Mouse (Mus musculus): Measurements from ENCODE around the gene Zdhhc11. TPM values are rescaled to one million over a fixed set of nuclear protein-coding genes. Genes with fewer than 3 reads are reported as not detected.

Gene Zdhhc11
- total and polyA plus RNA-seq, 2 experiments: not detected

DNA sequence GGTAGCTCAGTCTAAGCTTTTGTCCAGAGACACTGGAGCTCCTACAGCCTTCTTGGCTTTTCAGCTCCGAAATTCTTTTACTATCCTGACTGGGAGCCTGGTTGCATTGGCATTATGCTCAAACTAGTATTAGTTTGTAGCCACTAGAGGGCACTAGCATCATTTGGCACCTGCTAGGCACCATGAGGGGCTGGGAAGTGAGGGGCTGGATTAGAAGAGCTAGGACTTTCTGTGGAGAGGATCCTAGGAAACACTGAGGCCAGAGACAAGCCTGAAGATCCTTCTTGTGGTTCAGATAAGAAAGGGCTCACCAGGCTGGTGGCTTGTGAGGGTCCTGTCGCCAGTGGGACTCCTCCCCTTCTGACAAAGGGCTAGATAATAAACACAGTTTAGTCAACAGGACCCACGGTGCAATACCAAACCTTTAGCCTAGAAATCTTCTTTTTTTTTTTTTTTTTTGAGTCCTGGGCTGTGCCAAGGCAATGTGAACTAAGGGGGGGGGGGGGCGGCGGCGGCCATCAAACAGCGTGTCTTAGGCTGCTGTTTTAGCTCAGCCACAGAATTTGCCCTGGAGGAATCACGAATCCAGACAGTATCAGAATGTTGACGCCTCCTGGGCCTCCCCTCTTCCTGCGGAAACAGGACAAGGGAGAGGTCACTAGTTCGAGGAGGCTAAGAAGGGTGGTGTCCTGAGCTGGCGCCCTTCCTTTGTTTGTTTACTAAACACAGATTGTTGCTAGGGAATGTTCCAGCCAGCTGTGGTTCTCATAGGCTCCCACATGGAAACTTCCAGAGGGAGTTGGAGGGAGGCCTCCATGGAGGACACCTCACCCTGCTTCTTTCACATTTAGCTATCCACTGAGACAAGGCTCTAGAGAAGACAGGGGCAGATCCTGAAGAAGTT, 7.1 kb downstream of the Zdhhc11 start:
- 13% methylated on average over 12 of the region's 12 CpGs for WGBS
- TF ChIP-seq CTCF (IDR thresholded peaks at IDR 0.05; ENCODE audit: low read depth, low read length) (peak; percentile 68), POLR2A (IDR thresholded peaks at IDR 0.05; ENCODE audit: extremely low read depth, insufficient read depth, low read length) (no peak)
- peak; percentile 83 for DNase-seq (ENCODE audit: extremely low read depth, low read depth, low spot score)
- Histone ChIP-seq H3K36me3 (ENCODE audit: control insufficient read depth, insufficient read depth, low read length) (no peaks in the 10 kb centered on the region), H3K79me2 (ENCODE audit: control insufficient read depth, insufficient read depth, low read length) (no peaks in the 10 kb centered on the region), H3K4me3 (ENCODE audit: insufficient read depth, low read depth, low read length) (peak overlapping the region; percentile 37), H3K4me1 (ENCODE audit: control insufficient read depth, insufficient read depth, low read length) (peaks cover 7% of the 10 kb centered on the region), H3K27ac (replicated peaks; ENCODE audit: insufficient read depth, low read depth, low read length) (peak overlapping the region; percentile 64), H3K27me3 (ENCODE audit: control insufficient read depth, insufficient read depth, low read length) (no peaks in the 10 kb centered on the region), H3K9ac (ENCODE audit: low read depth, low read length) (peak overlapping the region; percentile 37)

DNA sequence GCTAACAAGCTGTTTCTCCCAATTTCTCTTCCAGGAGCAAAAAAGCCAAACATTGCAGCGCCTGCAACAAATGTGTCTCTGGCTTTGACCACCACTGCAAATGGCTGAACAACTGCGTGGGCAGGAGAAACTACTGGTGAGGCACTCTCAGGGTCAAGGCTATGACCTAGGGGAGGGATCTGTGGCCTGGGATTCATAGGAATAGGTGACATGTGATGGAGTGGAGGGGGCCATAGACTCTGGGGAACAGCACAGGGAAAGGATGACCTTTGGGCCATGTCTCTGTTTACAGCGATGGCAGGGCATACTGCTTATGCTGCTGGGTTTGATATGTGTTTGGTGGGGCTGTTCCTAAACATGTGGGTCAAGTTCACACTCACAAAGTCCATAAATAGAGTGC, 10.9 kb downstream of the Zdhhc11 start:
- Histone ChIP-seq H3K27ac (replicated peaks; ENCODE audit: insufficient read depth, low read depth, low read length) (no peak overlapping the region), H3K27me3 (ENCODE audit: control insufficient read depth, insufficient read depth, low read length) (no peaks in the 10 kb centered on the region), H3K79me2 (ENCODE audit: control insufficient read depth, insufficient read depth, low read length) (no peaks in the 10 kb centered on the region), H3K9ac (ENCODE audit: low read depth, low read length) (no peak overlapping the region), H3K36me3 (ENCODE audit: control insufficient read depth, insufficient read depth, low read length) (no peaks in the 10 kb centered on the region), H3K4me3 (ENCODE audit: insufficient read depth, low read depth, low read length) (no peak overlapping the region), H3K4me1 (ENCODE audit: control insufficient read depth, insufficient read depth, low read length) (peaks cover 7% of the 10 kb centered on the region)
- 41% methylated on average over 3 of the region's 3 CpGs for WGBS
- no peak for DNase-seq (ENCODE audit: extremely low read depth, low read depth, low spot score)
- TF ChIP-seq POLR2A (IDR thresholded peaks at IDR 0.05; ENCODE audit: extremely low read depth, insufficient read depth, low read length) (no peak), CTCF (IDR thresholded peaks at IDR 0.05; ENCODE audit: low read depth, low read length) (no peak)

DNA sequence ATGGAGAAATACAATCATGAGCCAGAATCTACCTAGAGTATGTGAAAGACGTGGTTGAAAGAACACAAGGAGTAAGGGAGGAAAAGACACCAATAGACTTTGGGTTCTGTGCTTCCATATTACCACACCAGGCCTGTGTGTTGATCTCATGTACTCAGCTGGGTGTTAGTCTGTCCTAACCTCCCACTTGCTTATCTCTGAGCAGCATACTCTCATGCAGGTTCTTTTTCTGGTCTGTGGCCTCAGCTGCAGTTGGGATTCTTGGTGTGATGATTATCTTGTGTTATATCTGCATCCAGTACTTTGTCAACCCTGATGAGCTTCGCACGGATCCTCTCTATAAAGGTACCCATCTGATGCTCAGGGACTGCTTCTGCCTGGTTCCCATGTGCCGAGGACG, 13.3 kb downstream of the Zdhhc11 start:
- H3K4me1 ChIP-seq (ENCODE audit: control insufficient read depth, insufficient read depth, low read length): peaks cover 2% of the 10 kb centered on the region; the same call in 1 of the 2 replicates
- H3K27ac ChIP-seq (replicated peaks; ENCODE audit: insufficient read depth, low read depth, low read length): no peak overlapping the region
- TF ChIP-seq POLR2A (IDR thresholded peaks at IDR 0.05; ENCODE audit: extremely low read depth, insufficient read depth, low read length) (no peak), CTCF (IDR thresholded peaks at IDR 0.05; ENCODE audit: low read depth, low read length) (no peak)
- no peak overlapping the region for H3K4me3 ChIP-seq (ENCODE audit: insufficient read depth, low read depth, low read length)
- H3K9ac ChIP-seq (ENCODE audit: low read depth, low read length): no peak overlapping the region
- no peaks in the 10 kb centered on the region for H3K27me3 ChIP-seq (ENCODE audit: control insufficient read depth, insufficient read depth, low read length)
- 97% methylated on average over 5 of the region's 5 CpGs for WGBS
- no peaks in the 10 kb centered on the region for H3K79me2 ChIP-seq (ENCODE audit: control insufficient read depth, insufficient read depth, low read length)
- no peaks in the 10 kb centered on the region for H3K36me3 ChIP-seq (ENCODE audit: control insufficient read depth, insufficient read depth, low read length)
- no peak for DNase-seq (ENCODE audit: extremely low read depth, low read depth, low spot score)

DNA sequence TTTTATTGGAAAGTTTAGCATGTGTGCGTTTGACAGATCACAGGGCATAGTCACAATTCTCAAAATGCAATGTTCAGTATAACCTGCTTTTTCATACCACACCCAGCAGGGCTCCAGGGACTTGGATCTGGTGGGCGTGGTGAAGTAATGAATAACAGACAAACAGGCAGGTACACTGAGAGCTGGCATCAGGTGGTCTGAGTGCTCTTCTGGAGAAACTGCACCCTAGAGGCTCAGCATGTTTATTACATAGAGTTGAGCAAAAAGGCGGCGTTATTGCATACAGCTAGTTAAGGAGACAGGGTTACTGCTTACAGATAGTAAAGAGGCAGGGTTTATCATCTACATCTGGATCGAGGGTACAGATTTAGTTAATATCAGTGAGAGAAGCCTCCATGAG, 26.7 kb downstream of the Zdhhc11 start:
- WGBS: 87% methylated on average over 5 of the region's 5 CpGs
- H3K27me3 ChIP-seq (ENCODE audit: control insufficient read depth, insufficient read depth, low read length): 0 out of 2 replicates have a peak, but pooled peaks cover 2% of the 10 kb centered on the region
- H3K4me1 ChIP-seq (ENCODE audit: control insufficient read depth, insufficient read depth, low read length): no peaks in the 10 kb centered on the region
- TF ChIP-seq CTCF (IDR thresholded peaks at IDR 0.05; ENCODE audit: low read depth, low read length): no peak
- no peak for TF ChIP-seq POLR2A (IDR thresholded peaks at IDR 0.05; ENCODE audit: extremely low read depth, insufficient read depth, low read length)
- no peaks in the 10 kb centered on the region for H3K36me3 ChIP-seq (ENCODE audit: control insufficient read depth, insufficient read depth, low read length)
- no peak overlapping the region for H3K27ac ChIP-seq (replicated peaks; ENCODE audit: insufficient read depth, low read depth, low read length)
- H3K4me3 ChIP-seq (ENCODE audit: insufficient read depth, low read depth, low read length): no peak overlapping the region
- DNase-seq (ENCODE audit: extremely low read depth, low read depth, low spot score): no peak
- H3K9ac ChIP-seq (ENCODE audit: low read depth, low read length): no peak overlapping the region
- no peaks in the 10 kb centered on the region for H3K79me2 ChIP-seq (ENCODE audit: control insufficient read depth, insufficient read depth, low read length)

DNA sequence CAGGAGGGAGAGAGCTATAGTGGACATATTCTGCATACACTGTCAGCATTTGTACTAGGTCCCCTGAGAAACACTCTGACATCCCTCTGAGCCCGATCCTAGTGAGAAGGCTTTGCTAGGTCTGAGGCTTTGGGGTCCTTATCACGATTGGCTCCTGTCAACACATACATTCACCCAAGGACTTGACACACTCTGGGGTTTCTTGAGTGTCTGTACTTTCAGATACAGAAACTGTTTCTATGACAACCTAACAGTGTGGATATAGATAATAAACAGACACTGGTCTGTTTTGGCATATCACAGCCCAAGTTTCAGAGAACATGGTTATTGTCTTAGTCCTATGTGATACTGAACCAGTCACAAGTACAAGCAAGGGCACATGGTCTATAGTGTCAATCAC, 27.1 kb downstream of the Zdhhc11 start:
- Histone ChIP-seq H3K36me3 (ENCODE audit: control insufficient read depth, insufficient read depth, low read length) (no peaks in the 10 kb centered on the region), H3K9ac (ENCODE audit: low read depth, low read length) (no peak overlapping the region), H3K79me2 (ENCODE audit: control insufficient read depth, insufficient read depth, low read length) (no peaks in the 10 kb centered on the region), H3K4me1 (ENCODE audit: control insufficient read depth, insufficient read depth, low read length) (no peaks in the 10 kb centered on the region), H3K4me3 (ENCODE audit: insufficient read depth, low read depth, low read length) (no peak overlapping the region), H3K27me3 (ENCODE audit: control insufficient read depth, insufficient read depth, low read length) (0 out of 2 replicates have a peak, but pooled peaks cover 2% of the 10 kb centered on the region), H3K27ac (replicated peaks; ENCODE audit: insufficient read depth, low read depth, low read length) (no peak overlapping the region)
- TF ChIP-seq POLR2A (IDR thresholded peaks at IDR 0.05; ENCODE audit: extremely low read depth, insufficient read depth, low read length) (no peak), CTCF (IDR thresholded peaks at IDR 0.05; ENCODE audit: low read depth, low read length) (no peak)
- DNase-seq (ENCODE audit: extremely low read depth, low read depth, low spot score): no peak
- WGBS: 56% methylated on average over 2 of the region's 2 CpGs

DNA sequence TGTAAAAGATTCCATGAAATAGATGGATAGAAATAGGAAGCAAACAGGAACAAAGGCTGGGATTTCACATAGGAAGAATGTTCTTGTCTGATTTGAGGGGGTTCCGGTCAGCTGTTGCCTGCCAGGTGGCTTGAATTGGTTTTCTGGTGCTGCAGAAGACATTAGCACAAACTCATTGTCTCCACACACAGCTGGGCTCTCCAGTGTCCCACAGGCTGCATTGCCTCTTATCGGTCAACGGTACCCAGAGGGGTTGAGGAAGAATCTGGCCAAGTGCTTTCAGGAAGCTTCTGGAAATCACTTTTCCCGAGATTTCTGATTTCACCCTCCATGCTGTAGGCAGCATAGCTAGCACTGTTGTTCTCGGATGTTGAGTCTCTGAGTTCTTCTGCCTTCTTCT, 27.6 kb downstream of the Zdhhc11 start:
- H3K4me1 ChIP-seq (ENCODE audit: control insufficient read depth, insufficient read depth, low read length): no peaks in the 10 kb centered on the region
- H3K27ac ChIP-seq (replicated peaks; ENCODE audit: insufficient read depth, low read depth, low read length): no peak overlapping the region
- no peaks in the 10 kb centered on the region for H3K36me3 ChIP-seq (ENCODE audit: control insufficient read depth, insufficient read depth, low read length)
- 0 out of 2 replicates have a peak, but pooled peaks cover 2% of the 10 kb centered on the region for H3K27me3 ChIP-seq (ENCODE audit: control insufficient read depth, insufficient read depth, low read length)
- no peak for TF ChIP-seq CTCF (IDR thresholded peaks at IDR 0.05; ENCODE audit: low read depth, low read length)
- no peak for TF ChIP-seq POLR2A (IDR thresholded peaks at IDR 0.05; ENCODE audit: extremely low read depth, insufficient read depth, low read length)
- 75% methylated on average over 5 of the region's 5 CpGs for WGBS
- H3K4me3 ChIP-seq (ENCODE audit: insufficient read depth, low read depth, low read length): no peak overlapping the region
- no peak overlapping the region for H3K9ac ChIP-seq (ENCODE audit: low read depth, low read length)
- DNase-seq (ENCODE audit: extremely low read depth, low read depth, low spot score): no peak
- H3K79me2 ChIP-seq (ENCODE audit: control insufficient read depth, insufficient read depth, low read length): no peaks in the 10 kb centered on the region

All from liver, adult 2 months (tissue).